Mouse (Mus musculus) limb, embryonic 13.5 days (tissue): ENCODE results near the gene Sh3gl2. TPM values are rescaled to one million over a fixed set of nuclear protein-coding genes. Genes with fewer than 3 reads are reported as not detected.

Experiments
- ATAC-seq: fragments of 200-750 bp; cut with Nextera tagmentation; 2 replicates; pipeline ENCODE4 v1.8.0; 2017; ENCODE audit warnings: low read depth, moderate number of reproducible peaks, moderate TSS enrichment; ENCODE audit not compliant: low FRiP score
- H3K27ac ChIP-seq: fragments of 300-500 bp; sonication (generic); 2 replicates; pipeline ENCODE4 v1.5.1; 2015; ENCODE audit warnings: inconsistent platforms, mild to moderate bottlenecking, moderate library complexity
- H3K27me3 ChIP-seq: fragments of 300-500 bp; sonication (generic); 2 replicates; pipeline ENCODE4 v1.6.1; 2015; ENCODE audit warnings: mild to moderate bottlenecking, inconsistent platforms
- H3K36me3 ChIP-seq: fragments of 300-500 bp; sonication (generic); 2 replicates; pipeline ENCODE4 v1.6.1; 2015; ENCODE audit warnings: inconsistent platforms, mild to moderate bottlenecking, moderate library complexity
- H3K4me1 ChIP-seq: fragments of 300-500 bp; sonication (generic); 2 replicates; pipeline ENCODE4 v1.6.1; 2015; ENCODE audit warnings: inconsistent platforms
- H3K4me2 ChIP-seq: fragments of 300-500 bp; sonication (generic); replicated peaks from 2 replicates; pipeline ENCODE4 v1.6.1; 2015; ENCODE audit warnings: inconsistent platforms, mild to moderate bottlenecking, moderate library complexity
- H3K4me3 ChIP-seq: fragments of 300-500 bp; sonication (generic); 2 replicates; pipeline ENCODE4 v1.5.1; 2015; ENCODE audit warnings: moderate library complexity, mild to moderate bottlenecking, inconsistent platforms
- H3K9ac ChIP-seq: fragments of 300-500 bp; sonication (generic); 2 replicates; pipeline ENCODE4 v1.6.1; 2015; ENCODE audit warnings: mild to moderate bottlenecking, inconsistent platforms
- H3K9me3 ChIP-seq: fragments of 300-500 bp; sonication (generic); 2 replicates; pipeline ENCODE4 v1.6.1; 2016; ENCODE audit warnings: inconsistent platforms
- WGBS: fragments of 180-500 bp; shearing (Covaris S2); methylation state at CpG from one replicate; pipeline ENCODE4 v1.1.7; 2015; 5-methylcytosine and 5-hydroxymethylcytosine counted together
- polyA plus RNA-seq: library from polyadenylated mRNA; unstranded; fragments of >200 nt; fragmentation: Nextera tagmentation; extraction: Ambion mirVana; gene quantifications from 2 replicates; pipeline ENCODE4 v1.2.1, GENCODE M21; 2015

Gene Sh3gl2
- polyA plus RNA-seq, 1 experiment from 2014 or later: 4.0 TPM

DNA sequence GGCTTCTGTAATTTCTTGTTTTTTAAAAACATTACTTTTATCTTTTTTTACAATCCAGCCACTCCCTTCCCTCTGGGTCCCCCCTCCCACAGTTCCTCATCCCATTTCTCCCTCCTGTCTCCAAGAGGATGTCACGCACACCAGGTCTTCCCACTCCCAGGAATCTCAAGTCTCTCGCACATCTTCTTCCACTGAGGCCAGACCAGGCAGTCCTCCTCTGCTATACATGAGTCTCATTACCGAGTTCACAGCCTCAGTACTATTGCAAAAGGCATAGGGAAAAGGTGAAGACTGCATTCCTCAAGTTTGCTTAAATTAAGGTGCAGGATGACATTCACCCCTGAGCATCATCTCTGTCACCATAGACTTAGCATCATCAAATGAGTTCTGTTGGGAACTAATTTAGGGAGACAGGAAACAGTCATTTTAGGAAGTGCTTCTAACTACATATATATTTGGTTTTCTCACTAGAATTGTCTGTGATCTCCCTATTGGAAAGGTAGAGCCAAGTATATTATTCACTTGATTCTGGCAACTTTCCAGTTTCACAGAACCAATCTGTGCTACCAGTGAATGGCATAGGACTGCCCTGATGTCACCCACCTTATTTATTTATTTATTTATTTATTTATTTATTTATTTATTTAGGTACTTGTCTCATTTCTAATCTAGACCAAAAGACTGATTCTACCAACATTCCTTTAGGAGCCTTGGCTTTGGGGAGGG is 1.9 kb downstream of the Sh3gl2 start:
- Histone ChIP-seq H3K27me3 (peaks cover 79% of the 10 kb centered on the region), H3K9ac (no peak overlapping the region), H3K4me3 (no peak overlapping the region), H3K4me1 (peaks cover 13% of the 10 kb centered on the region; the same call in 1 of the 2 replicates), H3K9me3 (no peaks in the 10 kb centered on the region), H3K36me3 (no peaks in the 10 kb centered on the region), H3K27ac (no peak overlapping the region), H3K4me2 (no peak overlapping the region)
- ATAC-seq: no peak
- WGBS: 45% methylated on average over 3 of the region's 3 CpGs

DNA sequence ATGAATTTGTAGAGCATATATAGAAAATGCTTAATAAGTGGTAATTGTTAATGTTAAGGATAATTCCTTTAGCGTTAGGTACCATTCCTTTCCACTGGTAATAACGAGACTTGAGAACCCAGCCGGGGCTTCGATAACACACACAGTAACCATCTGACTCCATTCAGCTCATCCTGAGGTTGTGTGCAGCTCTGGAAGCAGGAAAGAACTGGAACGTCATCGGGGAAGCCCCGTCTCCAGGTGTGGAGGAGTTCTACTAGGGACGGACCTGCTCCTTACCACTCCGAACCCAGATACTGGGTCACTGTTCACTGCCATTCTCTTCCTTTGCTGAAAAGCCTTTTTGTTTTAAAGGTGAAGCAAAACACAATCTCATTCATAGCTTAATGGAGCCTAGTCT is 2.6 kb downstream of the Sh3gl2 start:
- 86% methylated on average over 9 of the region's 9 CpGs for WGBS
- no peaks in the 10 kb centered on the region for H3K9me3 ChIP-seq
- no peak for ATAC-seq
- no peaks in the 10 kb centered on the region for H3K36me3 ChIP-seq
- no peak overlapping the region for H3K4me3 ChIP-seq
- H3K27ac ChIP-seq: no peak overlapping the region
- H3K4me1 ChIP-seq: peaks cover 13% of the 10 kb centered on the region; the same call in 1 of the 2 replicates
- peaks cover 75% of the 10 kb centered on the region for H3K27me3 ChIP-seq
- H3K9ac ChIP-seq: no peak overlapping the region
- H3K4me2 ChIP-seq: no peak overlapping the region

DNA sequence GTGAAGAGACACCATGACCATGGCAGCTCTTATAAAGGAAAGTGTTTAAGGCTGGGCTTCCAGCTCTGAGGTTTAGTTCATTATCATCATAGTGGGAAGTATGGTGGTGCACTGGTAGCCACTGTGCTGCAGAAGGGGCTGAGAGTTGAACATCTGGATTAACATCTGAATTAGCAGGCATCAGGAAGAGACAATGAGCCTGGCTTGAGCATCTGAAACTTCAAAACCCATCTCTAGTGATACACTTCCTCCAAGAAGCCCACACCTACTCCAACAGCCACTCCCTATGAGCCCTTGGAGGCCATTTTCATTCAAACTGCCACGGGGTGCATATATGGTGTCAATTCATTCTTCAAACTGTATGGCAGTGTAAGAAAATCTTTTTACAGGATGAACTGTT is 3.6 kb downstream of the Sh3gl2 start:
- no peak for ATAC-seq
- WGBS: 76% methylated on average over 1 of the region's 1 CpGs
- Histone ChIP-seq H3K9me3 (no peaks in the 10 kb centered on the region), H3K36me3 (no peaks in the 10 kb centered on the region), H3K4me1 (peaks cover 13% of the 10 kb centered on the region; the same call in 1 of the 2 replicates), H3K9ac (no peak overlapping the region), H3K27ac (no peak overlapping the region), H3K4me3 (no peak overlapping the region), H3K4me2 (no peak overlapping the region), H3K27me3 (peaks cover 65% of the 10 kb centered on the region)

DNA sequence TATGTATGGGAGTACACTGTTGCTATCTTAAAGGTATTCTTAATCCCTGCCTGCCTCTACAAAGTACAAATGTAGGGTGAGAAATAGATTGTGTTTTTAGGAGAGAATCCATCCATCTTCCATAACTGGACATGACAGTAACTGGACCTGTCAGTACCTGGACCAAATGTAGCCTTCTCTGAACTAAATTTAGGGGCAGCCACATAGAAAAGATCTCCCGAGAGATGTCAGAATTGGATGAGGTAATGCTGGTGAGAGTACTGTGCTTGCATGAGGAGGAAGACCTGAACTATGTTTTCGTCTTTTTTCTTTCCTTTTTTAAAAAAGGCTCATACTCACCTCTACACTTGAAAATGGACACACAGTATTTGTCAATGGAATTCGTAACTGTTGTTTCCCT is 6.0 kb downstream of the Sh3gl2 start:
- 82% methylated on average over 3 of the region's 3 CpGs for WGBS
- Histone ChIP-seq H3K27me3 (peaks cover 43% of the 10 kb centered on the region), H3K9me3 (no peaks in the 10 kb centered on the region), H3K4me3 (no peak overlapping the region), H3K9ac (no peak overlapping the region), H3K4me1 (0 out of 2 replicates have a peak, but pooled peaks cover 2% of the 10 kb centered on the region), H3K4me2 (no peak overlapping the region), H3K36me3 (no peaks in the 10 kb centered on the region), H3K27ac (no peak overlapping the region)
- no peak for ATAC-seq

DNA sequence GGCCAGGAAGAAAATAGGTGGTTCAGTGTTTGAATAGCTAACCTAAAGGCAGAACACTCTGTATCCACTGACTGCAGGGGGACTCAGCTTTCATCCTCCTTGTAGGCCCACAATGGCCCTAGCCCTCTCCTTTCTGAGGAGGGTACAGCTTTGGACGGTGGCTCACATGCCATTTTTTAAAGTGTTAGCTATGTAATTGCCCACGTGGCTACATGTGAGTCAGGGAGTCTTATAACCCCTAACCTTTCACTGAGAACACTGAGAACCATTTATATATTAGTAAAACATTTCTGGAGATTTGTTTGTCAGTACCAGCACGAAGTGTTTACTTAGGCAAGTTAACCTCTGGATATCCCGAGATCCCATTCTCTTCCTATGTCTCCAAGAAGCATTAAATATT is 12.1 kb downstream of the Sh3gl2 start:
- H3K4me3 ChIP-seq: no peak overlapping the region
- no peak overlapping the region for H3K4me2 ChIP-seq
- WGBS: 77% methylated on average over 4 of the region's 4 CpGs
- no peaks in the 10 kb centered on the region for H3K36me3 ChIP-seq
- ATAC-seq: no peak
- H3K27ac ChIP-seq: no peak overlapping the region
- no peaks in the 10 kb centered on the region for H3K4me1 ChIP-seq
- H3K9me3 ChIP-seq: no peaks in the 10 kb centered on the region
- no peak overlapping the region for H3K9ac ChIP-seq
- no peaks in the 10 kb centered on the region for H3K27me3 ChIP-seq

DNA sequence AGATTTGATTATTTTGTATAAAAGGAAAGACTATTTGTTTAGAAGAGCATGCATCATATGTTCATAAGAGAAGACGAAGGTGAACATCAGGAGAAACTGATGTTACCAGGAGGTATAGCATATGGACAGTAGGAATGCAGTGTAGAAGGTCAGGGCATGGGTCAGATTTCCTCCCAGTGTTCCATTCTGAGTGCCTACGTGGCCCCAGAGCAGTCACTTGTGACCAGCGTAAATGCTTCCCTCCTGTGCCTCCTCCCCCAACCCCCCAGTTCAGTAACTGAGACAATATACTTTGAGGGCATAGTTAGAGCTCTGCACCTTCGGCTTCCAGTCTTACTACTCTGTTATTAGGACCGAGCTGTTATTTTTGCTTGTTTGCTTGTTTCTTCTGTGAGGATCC is 17.8 kb downstream of the Sh3gl2 start:
- Histone ChIP-seq H3K9me3 (no peaks in the 10 kb centered on the region), H3K27ac (no peak overlapping the region), H3K36me3 (no peaks in the 10 kb centered on the region), H3K9ac (no peak overlapping the region), H3K4me1 (0 out of 2 replicates have a peak, but pooled peaks cover 4% of the 10 kb centered on the region), H3K4me3 (no peak overlapping the region), H3K27me3 (peaks cover 15% of the 10 kb centered on the region), H3K4me2 (no peak overlapping the region)
- WGBS: 67% methylated on average over 5 of the region's 5 CpGs
- ATAC-seq: no peak

DNA sequence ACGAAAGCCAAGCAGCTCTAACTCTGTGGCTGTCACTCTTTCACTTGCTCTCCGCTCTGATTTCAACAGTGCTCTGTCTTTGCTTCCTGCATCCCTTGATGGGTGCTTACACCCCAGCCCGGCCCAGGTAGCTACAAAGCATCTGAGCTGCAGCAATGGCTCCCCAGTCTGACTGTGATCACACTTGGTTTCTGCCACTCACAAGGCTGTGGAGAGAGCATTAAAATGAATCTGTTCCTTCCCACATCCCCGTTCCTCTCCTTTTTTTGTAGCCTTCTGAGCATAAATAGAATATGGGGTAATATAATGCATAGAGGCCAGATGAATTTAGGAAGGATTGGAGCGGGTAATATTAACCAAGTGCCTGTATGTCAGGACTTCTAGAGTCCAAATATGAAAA is 21.8 kb downstream of the Sh3gl2 start:
- Histone ChIP-seq H3K27me3 (peaks cover 16% of the 10 kb centered on the region), H3K9ac (no peak overlapping the region), H3K27ac (no peak overlapping the region), H3K9me3 (no peaks in the 10 kb centered on the region), H3K36me3 (no peaks in the 10 kb centered on the region), H3K4me2 (no peak overlapping the region), H3K4me1 (0 out of 2 replicates have a peak, but pooled peaks cover 6% of the 10 kb centered on the region), H3K4me3 (no peak overlapping the region)
- ATAC-seq: no peak
- WGBS: 75% methylated on average over 5 of the region's 5 CpGs

DNA sequence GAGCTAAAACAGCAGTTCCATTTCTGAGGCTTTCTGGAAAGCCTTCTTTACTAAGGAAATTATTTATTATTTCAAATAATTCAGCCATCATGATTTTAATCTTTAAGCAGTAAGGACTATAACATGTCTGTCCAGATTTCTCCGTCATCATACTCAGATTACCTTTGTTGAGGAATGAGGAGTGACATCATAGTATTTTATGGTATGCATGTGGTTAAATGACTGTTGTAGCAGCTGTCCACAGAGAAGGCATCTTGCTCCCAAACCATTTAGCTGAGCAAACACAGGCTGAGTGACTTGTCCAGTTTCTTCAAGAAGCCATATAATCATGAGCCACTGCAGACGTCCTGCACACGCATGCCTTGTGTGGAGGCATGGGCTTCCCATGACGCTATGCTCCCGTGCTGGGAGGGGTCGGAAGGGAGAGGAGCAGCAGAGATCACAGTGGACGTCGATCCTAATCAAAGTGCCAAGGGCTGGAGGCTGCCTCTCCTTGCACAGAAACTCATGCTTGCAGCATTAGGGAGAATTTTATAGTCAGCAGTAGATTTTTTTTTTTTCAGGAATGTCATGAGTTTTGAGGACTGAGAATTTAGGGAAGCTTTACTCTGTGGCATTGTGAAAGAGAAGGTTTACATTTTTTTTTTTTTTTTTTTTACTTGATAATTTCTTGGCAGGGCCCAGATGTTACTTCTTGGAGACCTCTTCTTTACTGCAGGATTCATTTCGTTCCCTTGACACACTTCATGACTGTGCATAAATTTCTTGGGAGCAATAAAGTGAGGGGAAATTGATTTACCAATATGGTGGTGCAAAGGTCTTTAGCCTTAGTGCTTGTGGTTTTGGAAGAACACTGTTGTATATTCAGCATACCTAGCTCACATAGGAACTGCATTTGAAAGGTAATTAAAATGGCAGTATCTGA is 23.0 kb downstream of the Sh3gl2 start:
- WGBS: 56% methylated on average over 9 of the region's 9 CpGs
- H3K4me2 ChIP-seq: no peak overlapping the region
- no peak for ATAC-seq
- no peak overlapping the region for H3K9ac ChIP-seq
- H3K4me1 ChIP-seq: 0 out of 2 replicates have a peak, but pooled peaks cover 6% of the 10 kb centered on the region
- no peak overlapping the region for H3K4me3 ChIP-seq
- no peak overlapping the region for H3K27ac ChIP-seq
- H3K36me3 ChIP-seq: no peaks in the 10 kb centered on the region
- peaks cover 25% of the 10 kb centered on the region for H3K27me3 ChIP-seq
- H3K9me3 ChIP-seq: no peaks in the 10 kb centered on the region

DNA sequence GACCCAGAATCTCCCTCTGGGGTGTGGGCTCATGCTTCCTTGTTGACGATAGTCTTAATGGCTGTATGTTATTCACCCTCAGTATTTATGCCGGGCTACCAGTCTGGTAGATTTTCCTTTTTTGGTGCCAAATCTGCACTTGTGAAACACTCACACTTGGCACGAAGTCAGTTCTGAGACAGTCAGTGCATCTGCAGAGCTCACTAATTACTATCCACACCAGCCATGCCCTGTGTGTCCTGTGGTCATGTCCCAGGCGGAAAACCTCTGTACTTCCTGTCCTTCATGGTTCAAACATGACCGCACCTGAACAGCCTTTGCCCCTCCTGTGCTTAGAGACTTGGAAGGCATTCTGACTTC is 23.6 kb downstream of the Sh3gl2 start:
- Histone ChIP-seq H3K27ac (no peak overlapping the region), H3K9ac (no peak overlapping the region), H3K36me3 (no peaks in the 10 kb centered on the region), H3K9me3 (no peaks in the 10 kb centered on the region), H3K27me3 (peaks cover 27% of the 10 kb centered on the region), H3K4me2 (no peak overlapping the region), H3K4me1 (0 out of 2 replicates have a peak, but pooled peaks cover 6% of the 10 kb centered on the region), H3K4me3 (no peak overlapping the region)
- WGBS: 73% methylated on average over 5 of the region's 5 CpGs
- no peak for ATAC-seq

DNA sequence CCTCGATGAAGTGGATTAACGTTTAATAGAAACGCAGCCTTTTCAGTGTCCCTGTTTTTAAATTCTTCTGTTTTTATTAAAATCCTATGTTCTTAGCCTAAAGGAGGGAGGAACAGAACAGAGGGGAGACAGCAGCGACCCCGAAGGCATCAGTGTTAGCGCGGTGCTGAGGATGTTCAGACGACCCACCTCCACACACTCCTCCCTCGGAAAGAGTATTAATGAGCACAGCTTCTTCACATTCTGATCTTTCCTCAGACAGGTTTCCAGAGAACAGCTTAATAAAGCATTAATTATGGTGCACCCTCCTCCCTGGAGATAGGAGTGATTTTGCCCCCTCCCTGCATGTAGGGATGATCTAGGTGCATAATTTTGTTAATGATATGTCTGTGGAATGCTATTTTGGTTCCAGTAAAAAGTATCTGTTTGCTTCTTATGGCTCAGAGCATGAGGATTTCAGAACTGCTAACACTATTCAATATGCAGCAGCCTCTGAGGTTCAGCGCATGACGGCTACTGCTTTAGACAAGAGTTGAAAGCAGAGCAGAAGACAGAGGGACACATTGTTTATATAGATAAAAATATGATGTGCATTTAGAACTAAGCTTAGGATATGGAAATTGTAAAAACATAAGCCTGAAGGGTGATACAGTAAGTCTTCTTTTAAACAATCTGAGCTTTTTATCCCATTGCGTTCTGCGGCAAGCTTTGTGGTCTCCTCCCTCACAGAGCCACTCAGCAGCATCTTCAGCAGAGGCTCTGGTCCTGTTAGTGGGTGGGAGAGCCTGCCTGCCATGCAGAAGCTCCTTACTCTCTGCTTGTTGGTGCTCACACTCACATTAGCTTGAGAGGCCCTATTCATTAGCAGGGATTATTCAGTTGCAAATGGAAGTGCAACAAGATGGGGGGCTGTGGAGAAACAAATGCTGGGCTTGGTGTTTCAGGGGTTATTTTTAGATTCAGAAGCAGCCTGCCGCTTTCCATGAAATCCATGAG is 27.8 kb downstream of the Sh3gl2 start:
- ATAC-seq: no peak
- Histone ChIP-seq H3K4me3 (no peak overlapping the region), H3K4me1 (0 out of 2 replicates have a peak, but pooled peaks cover 3% of the 10 kb centered on the region), H3K9me3 (no peaks in the 10 kb centered on the region), H3K36me3 (no peaks in the 10 kb centered on the region), H3K4me2 (no peak overlapping the region), H3K27me3 (peaks cover 12% of the 10 kb centered on the region), H3K27ac (no peak overlapping the region), H3K9ac (no peak overlapping the region)
- 70% methylated on average over 14 of the region's 14 CpGs for WGBS

DNA sequence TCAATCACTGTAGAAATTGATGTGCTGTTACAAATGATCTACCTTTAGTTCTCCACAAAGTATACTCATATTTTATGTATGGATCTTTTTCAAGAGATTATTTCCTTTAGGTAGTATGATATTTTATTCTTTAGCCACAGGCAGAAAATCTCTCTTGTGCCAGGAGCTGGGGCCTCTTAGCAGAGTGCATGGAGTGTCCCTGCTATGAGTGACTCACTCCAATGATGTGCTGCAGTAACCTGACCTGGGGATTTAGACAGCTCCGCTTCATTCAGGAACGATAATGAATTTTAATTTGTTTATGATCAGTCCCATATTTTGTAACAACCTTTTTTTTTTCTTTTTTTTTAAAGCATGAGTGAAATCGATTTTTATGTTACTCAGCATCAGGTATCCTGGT is 36.7 kb downstream of the Sh3gl2 start:
- Histone ChIP-seq H3K36me3 (no peaks in the 10 kb centered on the region), H3K9ac (no peak overlapping the region), H3K4me3 (no peak overlapping the region), H3K27ac (no peak overlapping the region), H3K9me3 (no peaks in the 10 kb centered on the region), H3K27me3 (no peaks in the 10 kb centered on the region), H3K4me1 (no peaks in the 10 kb centered on the region), H3K4me2 (no peak overlapping the region)
- ATAC-seq: no peak
- 85% methylated on average over 3 of the region's 3 CpGs for WGBS
